Mouse (Mus musculus) kidney, adult 2 months (tissue): ENCODE measurements at regions not wholly inside any gene's neighbourhood (a gene's known extent, or its start where the extent isn't known, plus 50 kb on each side); places are given as distances from the start of the nearest gene placed in this dataset.

ENCODE experiments used
- CTCF ChIP-seq: fragments of 200-500 bp; conservative IDR thresholded peaks from 2 replicates; pipeline ENCODE4 v1.5.1; 2011; ENCODE audit warnings: low read depth, mild to moderate bottlenecking, control low read depth, low read length, moderate library complexity, mixed read lengths; ENCODE audit not compliant: insufficient read depth, insufficient read length
- POLR2A ChIP-seq: fragments of 200-500 bp; IDR thresholded peaks from one replicate; pipeline ENCODE4 v1.6.1; 2011; ENCODE audit warnings: low read depth, low read length, control low read depth

- TF ChIP-seq CTCF (no peak), POLR2A (no peak)
These were observed 1774.8 kb downstream of the Efna5 start for GRCm38 (mm10) chr17:61106302-61106701.
